Mouse (Mus musculus) C2C12 (cell line): ENCODE measurements around the gene Flt3.

Experiments used
- CEBPB ChIP-seq: IDR thresholded peaks from one replicate; pipeline ENCODE4 v1.6.1; 2011; ENCODE audit warnings: low read depth, mild to moderate bottlenecking, control low read depth, moderate library complexity
- CTCF ChIP-seq: IDR thresholded peaks from one replicate; pipeline ENCODE4 v1.5.1; 2011; ENCODE audit not compliant: control insufficient read depth, insufficient read depth, insufficient read length
- FOSL1 ChIP-seq: IDR thresholded peaks from one replicate; pipeline ENCODE4 v1.8.0; 2011; ENCODE audit warnings: mild to moderate bottlenecking, low read length; ENCODE audit not compliant: poor library complexity, insufficient read depth, severe bottlenecking
- MAX ChIP-seq: IDR thresholded peaks from one replicate; pipeline ENCODE4 v1.6.1; 2011; ENCODE audit warnings: mild to moderate bottlenecking, control low read depth
- MYOD1 ChIP-seq: IDR thresholded peaks from one replicate; pipeline ENCODE4 v1.6.1; 2011; ENCODE audit warnings: low read depth; ENCODE audit not compliant: control insufficient read depth, insufficient read length
- MYOG ChIP-seq: IDR thresholded peaks from one replicate; pipeline ENCODE4 v1.6.1; 2011; ENCODE audit not compliant: control insufficient read depth, insufficient read length; ENCODE audit errors: extremely low read depth
- USF1 ChIP-seq: IDR thresholded peaks from one replicate; pipeline ENCODE4 v1.6.1; 2011; ENCODE audit warnings: low read depth, mild to moderate bottlenecking, control low read depth, moderate library complexity

DNA sequence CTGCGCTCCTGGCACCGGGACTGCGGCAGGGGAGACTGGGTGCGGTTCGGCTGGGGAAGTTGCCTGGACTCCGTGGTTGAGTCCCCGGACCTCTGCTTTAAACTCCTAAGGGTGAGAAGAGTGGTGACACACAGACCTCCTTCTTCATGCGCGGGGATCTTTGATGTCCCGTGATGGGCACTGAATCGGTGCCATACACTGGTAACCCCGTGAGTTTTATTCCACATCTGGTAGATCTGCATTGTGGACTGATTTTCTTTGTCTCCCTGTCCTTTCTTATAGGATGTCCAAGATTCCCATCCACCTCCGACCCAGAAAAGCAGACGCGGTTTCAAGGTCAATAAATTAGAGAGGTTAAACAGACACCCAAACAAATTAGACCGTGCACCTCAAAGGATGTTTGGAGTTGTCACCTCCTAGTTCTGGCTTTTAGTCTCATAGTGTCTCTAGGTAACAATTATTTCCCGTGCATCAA lies 253 bp upstream of the Flt3 start:
- TF ChIP-seq CTCF (no peak), USF1 (no peak), MYOG (no peak), MAX (no peak), MYOD1 (no peak), FOSL1 (no peak), CEBPB (no peak)
